Mouse (Mus musculus) midbrain, postnatal 0 days (tissue): ENCODE measurements at regions not wholly inside any gene's neighbourhood (a gene's known extent, or its start where the extent isn't known, plus 50 kb on each side); places are given as distances from the start of the nearest gene placed in this dataset.

ENCODE experiments used
- ATAC-seq: fragments of 200-750 bp; cut with Nextera tagmentation; 2 replicates; pipeline ENCODE4 v1.8.0; 2017; ENCODE audit warnings: moderate number of reproducible peaks, mild to moderate bottlenecking, moderate TSS enrichment, moderate library complexity; ENCODE audit not compliant: low FRiP score
- DNase-seq: peaks from one replicate; pipeline ENCODE4 v3.0.0-alpha.2; 2015; ENCODE audit warnings: low spot score
- H3K27ac ChIP-seq: fragments of 300-500 bp; sonication (generic); 2 replicates; pipeline ENCODE4 v1.5.1; 2014; ENCODE audit warnings: low read depth, mild to moderate bottlenecking, low read length, mixed read lengths
- H3K27me3 ChIP-seq: fragments of 300-500 bp; sonication (generic); 2 replicates; pipeline ENCODE4 v1.6.1; 2014; ENCODE audit warnings: low read length, control low read depth, mixed read lengths; ENCODE audit not compliant: insufficient read depth
- H3K36me3 ChIP-seq: fragments of 300-500 bp; sonication (generic); 2 replicates; pipeline ENCODE4 v1.6.1; 2014; ENCODE audit warnings: low read length, control low read depth, mixed read lengths; ENCODE audit not compliant: insufficient read depth
- H3K4me1 ChIP-seq: fragments of 300-500 bp; sonication (generic); 2 replicates; pipeline ENCODE4 v1.6.1; 2014; ENCODE audit warnings: mild to moderate bottlenecking, control low read depth, antibody characterized with exemption, low read length, mixed read lengths; ENCODE audit not compliant: insufficient read depth
- H3K4me2 ChIP-seq: fragments of 300-500 bp; sonication (generic); 2 replicates; pipeline ENCODE4 v1.6.1; 2014; ENCODE audit warnings: low read depth, mild to moderate bottlenecking, low read length, mixed read lengths; ENCODE audit not compliant: poor library complexity, severe bottlenecking
- H3K4me3 ChIP-seq: fragments of 300-500 bp; sonication (generic); 2 replicates; pipeline ENCODE4 v1.5.1; 2014; ENCODE audit warnings: low read depth, mild to moderate bottlenecking, low read length, moderate library complexity
- H3K9ac ChIP-seq: fragments of 300-500 bp; sonication (generic); replicated peaks from 2 replicates; pipeline ENCODE4 v1.6.1; 2014; ENCODE audit warnings: mild to moderate bottlenecking, low read length, moderate library complexity, mixed read lengths; ENCODE audit not compliant: poor library complexity, severe bottlenecking
- H3K9me3 ChIP-seq: fragments of 300-500 bp; sonication (generic); 2 replicates; pipeline ENCODE4 v1.6.1; 2016; ENCODE audit warnings: low read length, control low read depth
- CTCF ChIP-seq: IDR thresholded peaks from 2 replicates; pipeline ENCODE4 v1.5.1; 2016; ENCODE audit warnings: antibody characterized with exemption, mild to moderate bottlenecking
- WGBS: fragments of 180-500 bp; shearing (Covaris S2); extraction: QIAGEN DNeasy Blood & Tissue Kit; methylation state at CpG from one replicate; pipeline ENCODE4 v1.1.7; 2014; 5-methylcytosine and 5-hydroxymethylcytosine counted together

- 100% methylated on average over 1 of the region's 1 CpGs for WGBS
These were observed 202.1 kb upstream of the Tpm3-rs7 start for GRCm38 (mm10) chr14:113112320-113112719.

GRCm38 (mm10) chr14:113138823-113139222 is 175.6 kb upstream of the Tpm3-rs7 start:
- 89% methylated on average over 2 of the region's 2 CpGs for WGBS
- TF ChIP-seq CTCF = no peak
- no peak overlapping the region for H3K4me2 ChIP-seq
- H3K27me3 ChIP-seq = no peaks in the 10 kb centered on the region
- H3K36me3 ChIP-seq = no peaks in the 10 kb centered on the region
- ATAC-seq (no peak), DNase-seq (no peak)
- H3K27ac ChIP-seq = no peak overlapping the region
- no peak overlapping the region for H3K9ac ChIP-seq
- H3K9me3 ChIP-seq = no peaks in the 10 kb centered on the region
- H3K4me3 ChIP-seq = no peak overlapping the region
- no peaks in the 10 kb centered on the region for H3K4me1 ChIP-seq

More at GRCm38 (mm10) chr14:113112320-113112719, 202.1 kb upstream of the Tpm3-rs7 start:
- ATAC-seq (no peak), DNase-seq (no peak)
- Histone ChIP-seq H3K4me2 (no peak overlapping the region), H3K9ac (no peak overlapping the region), H3K27ac (no peak overlapping the region), H3K9me3 (no peaks in the 10 kb centered on the region), H3K27me3 (no peaks in the 10 kb centered on the region), H3K4me1 (no peaks in the 10 kb centered on the region), H3K36me3 (no peaks in the 10 kb centered on the region), H3K4me3 (no peak overlapping the region)
- TF ChIP-seq CTCF = no peak

- whole genome bisulfite sequencing = 84% methylated on average over 2 of the region's 2 CpGs
- no peak overlapping the region for H3K27ac ChIP-seq
- TF ChIP-seq CTCF = no peak
- no peak overlapping the region for H3K4me2 ChIP-seq
- no peaks in the 10 kb centered on the region for H3K36me3 ChIP-seq
- H3K9ac ChIP-seq = no peak overlapping the region
- H3K4me1 ChIP-seq = no peaks in the 10 kb centered on the region
- no peak for DNase-seq
- H3K9me3 ChIP-seq = no peaks in the 10 kb centered on the region
- no peak for ATAC-seq
- no peak overlapping the region for H3K4me3 ChIP-seq
- no peaks in the 10 kb centered on the region for H3K27me3 ChIP-seq
These were observed 145.8 kb upstream of the Tpm3-rs7 start for GRCm38 (mm10) chr14:113168584-113168983.

GRCm38 (mm10) chr14:113182345-113182997 is 131.9 kb upstream of the Tpm3-rs7 start:
- peak overlapping the region; percentile 10; the same call in 1 of the 2 replicates for H3K4me3 ChIP-seq
- no peaks in the 10 kb centered on the region for H3K4me1 ChIP-seq
- H3K9ac ChIP-seq = no peak overlapping the region
- no peak for TF ChIP-seq CTCF
- H3K36me3 ChIP-seq = no peaks in the 10 kb centered on the region
- H3K4me2 ChIP-seq = peak overlapping the region; percentile 35
- no peak overlapping the region for H3K27ac ChIP-seq
- DNase-seq (no peak), ATAC-seq (no peak)
- 9% methylated on average over 16 of the region's 16 CpGs for WGBS
- no peaks in the 10 kb centered on the region for H3K9me3 ChIP-seq
- no peaks in the 10 kb centered on the region for H3K27me3 ChIP-seq

- H3K9ac ChIP-seq = no peak overlapping the region
- no peaks in the 10 kb centered on the region for H3K9me3 ChIP-seq
- no peak overlapping the region for H3K27ac ChIP-seq
- no peak for DNase-seq
- 93% methylated on average over 5 of the region's 5 CpGs for WGBS
- H3K27me3 ChIP-seq = no peaks in the 10 kb centered on the region
- H3K4me3 ChIP-seq = no peak overlapping the region
- H3K4me1 ChIP-seq = no peaks in the 10 kb centered on the region
- TF ChIP-seq CTCF = no peak
- no peak for ATAC-seq
- H3K4me2 ChIP-seq = no peak overlapping the region
- H3K36me3 ChIP-seq = no peaks in the 10 kb centered on the region
These were observed 102.4 kb upstream of the Tpm3-rs7 start for GRCm38 (mm10) chr14:113211968-113212367.
